Mouse (Mus musculus): ENCODE data around the gene Fam3c.

- no peak for TF ChIP-seq CTCF (IDR thresholded peaks at IDR 0.05; ENCODE audit: borderline replicate concordance, control insufficient read depth, extremely low read depth, insufficient read depth, low read length, poor library complexity)
- no peak for TF ChIP-seq POLR2A (IDR thresholded peaks at IDR 0.05; ENCODE audit: control insufficient read depth, extremely low read depth, insufficient read depth, low read length, poor library complexity)
These were observed 49.0 kb upstream of the Fam3c start for GRCm38 (mm10) chr6:22405021-22405420.
